Mouse (Mus musculus): Measurements from ENCODE around the gene Olfr391-ps.

DNA sequence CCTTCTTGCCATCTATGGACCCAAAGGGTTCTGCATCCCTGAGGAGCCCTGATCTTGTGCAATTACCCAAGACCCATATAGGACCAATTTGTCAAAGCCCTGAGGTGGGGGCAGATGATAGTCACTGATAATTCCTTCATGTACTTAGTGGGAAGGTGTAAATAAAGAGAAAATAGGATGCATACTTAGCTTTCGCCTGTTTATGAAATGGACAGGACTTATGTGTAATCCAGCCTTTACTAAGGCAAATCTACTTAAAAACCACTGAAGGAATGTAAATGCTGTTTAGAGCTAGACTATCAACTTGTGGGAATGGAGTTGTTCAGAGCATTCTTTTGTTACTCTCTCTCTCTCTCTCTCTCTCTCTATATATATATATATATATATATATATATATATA lies 14.1 kb upstream of the Olfr391-ps start, which contains the start of gene Olfr392:
- TF ChIP-seq CTCF (IDR thresholded peaks at IDR 0.05; ENCODE audit: insufficient read depth, low read length) (no peak), POLR2A (IDR thresholded peaks at IDR 0.05; ENCODE audit: borderline replicate concordance, extremely low read depth, low read depth, low read length) (no peak)

Data from lung, adult 2 months (tissue).